Mouse (Mus musculus): ENCODE measurements around the gene Hoxa5. TPM values are rescaled to one million over a fixed set of nuclear protein-coding genes. Genes with fewer than 3 reads are reported as not detected.

Hoxa5 gene
- total and polyA plus RNA-seq, 3 experiments = 0.83 to 4.1 (median 1.5) TPM

GRCm38 (mm10) chr6:52160511-52161335, 43.7 kb downstream of the Hoxa5 start:
- Histone ChIP-seq H3K36me3 (replicated peaks in 1 of 2; ENCODE audit: control insufficient read depth in 1 of 2, insufficient read depth in 1 of 2, low read length in 1 of 2) (peaks cover 6 to 40% of the 10 kb centered on the region in 2 experiments), H3K27me3 (replicated peaks) (no peaks in the 10 kb centered on the region), H3K4me1 (ENCODE audit: control insufficient read depth in 1 of 2, insufficient read depth in 2 of 2) (peaks cover 2 to 17% of the 10 kb centered on the region in 2 experiments; a peak in 3 of 4 replicates), H3K9me3 (replicated peaks; ENCODE audit: low read length) (no peaks in the 10 kb centered on the region), H3K27ac (ENCODE audit: insufficient read depth, low read depth) (peak overlapping the region; percentile 40), H3K79me2 (replicated peaks; ENCODE audit: control insufficient read depth, extremely low read depth, insufficient read depth, poor library complexity, severe bottlenecking) (peaks cover 7% of the 10 kb centered on the region; the same call in 1 of the 2 replicates), H3K4me3 (replicated peaks in 1 of 3; ENCODE audit: low read depth in 2 of 3, low read length in 2 of 3, poor library complexity in 1 of 3) (peak overlapping the region; percentile 23 to 83 (median 52)), H3K4me2 (ENCODE audit: insufficient read depth, low read depth, poor library complexity, severe bottlenecking) (peak overlapping the region; percentile 95), H3K9ac (ENCODE audit: insufficient read depth, low read depth) (peak overlapping the region; percentile 96)
- TF ChIP-seq CHD2 (IDR thresholded peaks at IDR 0.05; ENCODE audit: low read length) = 0 out of 2 replicates have a peak, but pooled peaks have one; percentile 13
- TF ChIP-seq CTCF (conservative IDR thresholded peaks at IDR 0.05 in 1 of 2, IDR thresholded peaks at IDR 0.05 in 1 of 2; ENCODE audit: low read depth in 2 of 2, low read length in 2 of 2) = no peak
- in situ Hi-C loops (cut with MboI; ENCODE audit: low pct_ligation_motif_present, low pct_unique_long_range_greater_than_20kb, low sequenced_read_pairs) (no loop called here), dilution Hi-C loops (cut with MboI; ENCODE audit: extremely low pct_ligation_motif_present, extremely low pct_unique_long_range_greater_than_20kb, low sequenced_read_pairs) (no loop called here)
- DNase-seq (ENCODE audit: extremely low read depth) = peak; percentile 25

GRCm38 (mm10) chr6:52159979-52160378, 44.4 kb downstream of the Hoxa5 start:
- in situ Hi-C loops (cut with MboI; ENCODE audit: low pct_ligation_motif_present, low pct_unique_long_range_greater_than_20kb, low sequenced_read_pairs) = no loop called here

More at GRCm38 (mm10) chr6:52159979-52160378, 44.4 kb downstream of the Hoxa5 start:
- DNase-seq (ENCODE audit: extremely low read depth) = peak; percentile 76
- Histone ChIP-seq H3K9ac (ENCODE audit: insufficient read depth, low read depth) (peak overlapping the region; percentile 96), H3K79me2 (replicated peaks; ENCODE audit: control insufficient read depth, extremely low read depth, insufficient read depth, poor library complexity, severe bottlenecking) (peaks cover 7% of the 10 kb centered on the region; the same call in 1 of the 2 replicates), H3K27me3 (replicated peaks) (no peaks in the 10 kb centered on the region), H3K27ac (ENCODE audit: insufficient read depth, low read depth) (peak overlapping the region; percentile 45), H3K4me2 (ENCODE audit: insufficient read depth, low read depth, poor library complexity, severe bottlenecking) (peak overlapping the region; percentile 95), H3K4me3 (replicated peaks in 1 of 3; ENCODE audit: low read depth in 2 of 3, low read length in 2 of 3, poor library complexity in 1 of 3) (peak overlapping the region; percentile 83 to 92 (median 88)), H3K4me1 (ENCODE audit: control insufficient read depth in 1 of 2, insufficient read depth in 2 of 2) (peaks cover 2 to 17% of the 10 kb centered on the region in 2 experiments; a peak in 3 of 4 replicates), H3K9me3 (replicated peaks; ENCODE audit: low read length) (no peaks in the 10 kb centered on the region), H3K36me3 (replicated peaks in 1 of 2; ENCODE audit: control insufficient read depth in 1 of 2, insufficient read depth in 1 of 2, low read length in 1 of 2) (peaks cover 6 to 37% of the 10 kb centered on the region in 2 experiments)
- TF ChIP-seq ZKSCAN1 (IDR thresholded peaks at IDR 0.05; ENCODE audit: borderline replicate concordance, low read depth, low read length) (no peak), RCOR1 (conservative IDR thresholded peaks at IDR 0.05; ENCODE audit: low read depth, low read length) (no peak), MAX (IDR thresholded peaks at IDR 0.05; ENCODE audit: low read length) (no peak), POLR2A (IDR thresholded peaks at IDR 0.05; ENCODE audit: low read depth, low read length) (peak; percentile 39; the same call in 1 of the 2 replicates), ZMIZ1 (IDR thresholded peaks at IDR 0.05; ENCODE audit: low read depth, low read length) (peak; percentile 36; the same call in 1 of the 2 replicates), CHD2 (IDR thresholded peaks at IDR 0.05; ENCODE audit: low read length) (peak; percentile 72; the same call in 1 of the 2 replicates), RAD21 (IDR thresholded peaks at IDR 0.05; ENCODE audit: low read depth, low read length) (no peak), MAZ (IDR thresholded peaks at IDR 0.05; ENCODE audit: low read depth, low read length) (peak; percentile 31; the same call in 1 of the 2 replicates), ELF1 (IDR thresholded peaks at IDR 0.05; ENCODE audit: low read depth, low read length) (peak; percentile 72), JUN (IDR thresholded peaks at IDR 0.05; ENCODE audit: insufficient read depth, low read depth, low read length) (no peak), CHD1 (IDR thresholded peaks at IDR 0.05; ENCODE audit: low read depth, low read length) (no peak), IRF4 (IDR thresholded peaks at IDR 0.05; ENCODE audit: low read depth, low read length) (peak; percentile 79), MYC (IDR thresholded peaks at IDR 0.05; ENCODE audit: low read depth, low read length) (no peak), NELFE (IDR thresholded peaks at IDR 0.05; ENCODE audit: low read depth, low read length) (peak; percentile 43; the same call in 1 of the 2 replicates), UBTF (IDR thresholded peaks at IDR 0.05; ENCODE audit: low read depth, low read length) (no peak), TBP (conservative IDR thresholded peaks at IDR 0.05; ENCODE audit: low read depth, low read length) (0 out of 2 replicates have a peak, but pooled peaks have one; percentile 17), EP300 (IDR thresholded peaks at IDR 0.05; ENCODE audit: low read length) (peak; percentile 71), JUND (conservative IDR thresholded peaks at IDR 0.05; ENCODE audit: low read depth, low read length) (no peak), TCF12 (IDR thresholded peaks at IDR 0.05; ENCODE audit: low read depth, low read length) (peak; percentile 34; the same call in 1 of the 2 replicates), E2F4 (IDR thresholded peaks at IDR 0.05; ENCODE audit: insufficient replicate concordance, low read depth, low read length) (no peak), USF2 (conservative IDR thresholded peaks at IDR 0.05; ENCODE audit: low read depth, low read length) (no peak), HCFC1 (IDR thresholded peaks at IDR 0.05; ENCODE audit: low read depth, low read length) (no peak)
- dilution Hi-C loops (cut with MboI; ENCODE audit: extremely low pct_ligation_motif_present, extremely low pct_unique_long_range_greater_than_20kb, low sequenced_read_pairs) = no loop called here
